Mouse (Mus musculus) bone marrow, adult 2 months (tissue): Measurements from ENCODE around the gene Zscan2.

Experiments
- CTCF ChIP-seq: fragments of 200-500 bp; IDR thresholded peaks from 2 replicates; pipeline ENCODE4 v1.5.1; 2011; ENCODE audit warnings: low read length, control low read depth; ENCODE audit not compliant: control insufficient read depth, insufficient read depth
- POLR2A ChIP-seq: fragments of 200-500 bp; IDR thresholded peaks from 2 replicates; pipeline ENCODE4 v1.6.1; 2011; ENCODE audit warnings: low read depth, mild to moderate bottlenecking, control low read depth, low read length, borderline replicate concordance; ENCODE audit not compliant: control insufficient read depth

DNA sequence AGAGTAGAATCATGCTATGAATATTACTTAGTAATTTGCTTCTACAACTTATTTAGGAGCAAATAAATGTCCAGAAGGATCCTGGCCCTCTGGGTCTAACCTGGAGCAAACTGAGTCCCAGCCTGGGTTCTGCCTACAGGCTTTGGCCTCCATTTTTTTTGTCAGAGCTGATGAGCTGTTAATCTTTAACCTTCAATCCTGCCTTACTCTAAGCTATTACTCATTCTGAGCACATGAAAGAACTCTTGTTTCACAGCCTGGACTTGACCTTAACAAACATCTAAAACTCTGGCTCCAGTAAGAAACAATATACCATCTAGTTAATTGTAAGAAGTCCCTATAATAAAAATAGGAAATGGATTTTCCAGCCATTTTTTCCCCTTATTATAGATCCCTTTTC lies 21.0 kb upstream of the Zscan2 start:
- TF ChIP-seq CTCF (no peak), POLR2A (no peak)
